Mouse (Mus musculus) v-Abl transformed pro-B cells (cell line): Measurements from ENCODE around the gene Tgfbi.

Experiments used
- in situ Hi-C, 2 experiments: fragments of 400-800 bp; cut with MboI; formaldehyde crosslinking; loops; one replicate each; pipeline ENCODE4 v1.15.1; 2025; ENCODE audit not compliant: unreplicated experiment in 2 of 2

Gene Tgfbi

DNA sequence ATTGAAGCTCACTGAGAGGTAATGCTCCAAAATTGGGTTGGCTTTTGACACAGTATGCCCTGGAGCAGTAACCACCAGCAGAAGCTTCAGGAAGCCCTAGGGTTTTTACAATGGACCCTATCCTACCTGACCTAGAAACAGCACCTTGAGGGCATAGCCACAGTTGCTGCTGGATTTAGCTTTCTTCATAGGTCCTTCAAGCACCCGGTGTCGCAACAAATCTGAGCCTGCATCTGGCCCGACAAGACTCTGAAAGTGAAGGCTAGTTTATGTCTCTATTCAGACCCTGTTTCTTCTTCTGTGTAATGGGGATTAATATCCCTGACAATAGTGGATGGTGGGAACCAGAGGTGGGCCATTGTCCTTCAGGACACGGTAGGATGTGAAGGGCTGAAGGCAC lies 68.4 kb downstream of the Tgfbi start:
- in situ Hi-C loops: no loop called here

GRCm38 (mm10) chr13:56678188-56678787 lies 69.0 kb downstream of the Tgfbi start:
- in situ Hi-C loops: no loop called here

GRCm38 (mm10) chr13:56678826-56679504 lies 69.6 kb downstream of the Tgfbi start:
- in situ Hi-C loops: no loop called here

GRCm38 (mm10) chr13:56681924-56682323 lies 72.6 kb downstream of the Tgfbi start:
- in situ Hi-C loops: no loop called here

DNA sequence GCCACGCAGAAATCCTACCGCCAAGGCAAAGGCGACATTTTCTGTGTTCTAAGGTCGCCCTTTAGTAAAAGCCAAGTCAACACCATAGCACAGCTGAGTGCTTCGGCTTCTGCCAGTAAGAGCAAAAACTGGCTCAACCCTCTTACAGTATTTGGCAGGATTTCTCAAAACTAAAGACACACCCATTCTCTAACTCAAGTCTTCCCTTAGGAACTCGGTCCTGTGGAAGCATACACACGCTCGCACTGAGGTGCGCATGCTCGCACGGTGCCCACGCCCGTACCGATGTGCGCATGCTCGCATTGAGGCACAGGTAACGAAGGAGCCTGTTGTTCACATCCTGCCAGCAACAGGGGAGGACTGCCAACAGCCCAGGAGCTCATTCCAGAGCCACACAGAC lies 73.0 kb downstream of the Tgfbi start:
- in situ Hi-C loops: no loop called here

DNA sequence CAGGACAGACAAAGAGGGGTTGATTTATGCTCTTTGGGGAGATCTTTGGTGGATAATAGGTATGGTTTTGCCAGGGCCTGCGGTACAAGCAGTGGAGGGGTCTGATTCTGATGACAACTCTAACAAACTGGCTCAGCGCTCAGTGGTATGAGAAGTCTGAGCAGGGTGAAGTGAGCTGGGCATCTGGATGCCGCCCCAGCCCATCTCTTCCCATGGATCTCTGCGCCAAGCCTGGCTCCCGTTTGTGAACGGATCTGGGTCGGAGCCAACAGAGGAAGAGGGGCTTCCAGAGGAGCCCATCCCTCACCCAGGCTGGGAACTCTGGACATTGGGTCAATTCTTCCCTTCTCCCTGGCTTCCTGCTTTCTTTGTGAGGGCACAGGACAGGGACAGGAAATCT lies 74.0 kb downstream of the Tgfbi start:
- in situ Hi-C loops: no loop called here
